Mouse (Mus musculus): ENCODE data around the gene Sfxn3. TPM values are rescaled to one million over a fixed set of nuclear protein-coding genes. Genes with fewer than 3 reads are reported as not detected.
"Not testable (repeated sequence)": the region's sequence is repeated elsewhere in the genome, so short reads cannot be mapped to it uniquely, and the experiment has no call there.

Sfxn3 gene
- total RNA-seq, 2 experiments from 2014 or later, result 82.4 to 91.5 TPM

GRCm38 (mm10) chr19:45018351-45018831 lies 28.9 kb upstream of the Sfxn3 start:
- DNase-seq, result no peak

- DNase-seq, result no peak
Observed at GRCm38 (mm10) chr19:45020348-45020747, 27.0 kb upstream of the Sfxn3 start.

- DNase-seq, result no peak
Observed at GRCm38 (mm10) chr19:45021362-45021761, 25.9 kb upstream of the Sfxn3 start.

GRCm38 (mm10) chr19:45023993-45024392 lies 23.3 kb upstream of the Sfxn3 start:
- DNase-seq, result no peak

GRCm38 (mm10) chr19:45024775-45025174 lies 22.5 kb upstream of the Sfxn3 start:
- DNase-seq, result no peak

GRCm38 (mm10) chr19:45025937-45026568 lies 21.2 kb upstream of the Sfxn3 start:
- DNase-seq, result no peak

- no peak for DNase-seq
Observed at GRCm38 (mm10) chr19:45026958-45027670, 20.2 kb upstream of the Sfxn3 start.

GRCm38 (mm10) chr19:45027848-45028247 lies 19.5 kb upstream of the Sfxn3 start:
- no peak for DNase-seq

GRCm38 (mm10) chr19:45028746-45029145 lies 18.6 kb upstream of the Sfxn3 start:
- no peak for DNase-seq

- no peak for DNase-seq
Observed at GRCm38 (mm10) chr19:45029571-45029970, 17.7 kb upstream of the Sfxn3 start.

- peak in 1 of 2 experiments; percentile 49 for DNase-seq
Observed at GRCm38 (mm10) chr19:45030111-45030510, 17.2 kb upstream of the Sfxn3 start.

GRCm38 (mm10) chr19:45030746-45031693 lies 16.3 kb upstream of the Sfxn3 start:
- DNase-seq, result peak; percentile 66

GRCm38 (mm10) chr19:45031780-45032179 lies 15.5 kb upstream of the Sfxn3 start:
- peak; percentile 72 to 76 for DNase-seq

GRCm38 (mm10) chr19:45032570-45033332 lies 14.6 kb upstream of the Sfxn3 start:
- no peak for DNase-seq

- no peak for DNase-seq
Observed at GRCm38 (mm10) chr19:45036867-45037266, 10.4 kb upstream of the Sfxn3 start.

GRCm38 (mm10) chr19:45038198-45038597 lies 9.1 kb upstream of the Sfxn3 start:
- not testable (repeated sequence) for DNase-seq

- DNase-seq, result no peak
Observed at GRCm38 (mm10) chr19:45040214-45040613, 7.1 kb upstream of the Sfxn3 start.

- no peak for DNase-seq
Observed at GRCm38 (mm10) chr19:45044389-45044927, 2.8 kb upstream of the Sfxn3 start.

GRCm38 (mm10) chr19:45045236-45045635 lies 2.1 kb upstream of the Sfxn3 start:
- DNase-seq, result no peak

- no peak for DNase-seq
Observed at GRCm38 (mm10) chr19:45045651-45046050, 1.7 kb upstream of the Sfxn3 start, which contains the start of gene Pdzd7. Gene Pdzd7 (minus strand): TSS chr19:45045717.

GRCm38 (mm10) chr19:45046523-45047321 lies 581 bp upstream of the Sfxn3 start:
- DNase-seq, result peak; percentile 59 to 67
